Mouse (Mus musculus): ENCODE results near the gene Yipf4.

Yipf4 gene

DNA sequence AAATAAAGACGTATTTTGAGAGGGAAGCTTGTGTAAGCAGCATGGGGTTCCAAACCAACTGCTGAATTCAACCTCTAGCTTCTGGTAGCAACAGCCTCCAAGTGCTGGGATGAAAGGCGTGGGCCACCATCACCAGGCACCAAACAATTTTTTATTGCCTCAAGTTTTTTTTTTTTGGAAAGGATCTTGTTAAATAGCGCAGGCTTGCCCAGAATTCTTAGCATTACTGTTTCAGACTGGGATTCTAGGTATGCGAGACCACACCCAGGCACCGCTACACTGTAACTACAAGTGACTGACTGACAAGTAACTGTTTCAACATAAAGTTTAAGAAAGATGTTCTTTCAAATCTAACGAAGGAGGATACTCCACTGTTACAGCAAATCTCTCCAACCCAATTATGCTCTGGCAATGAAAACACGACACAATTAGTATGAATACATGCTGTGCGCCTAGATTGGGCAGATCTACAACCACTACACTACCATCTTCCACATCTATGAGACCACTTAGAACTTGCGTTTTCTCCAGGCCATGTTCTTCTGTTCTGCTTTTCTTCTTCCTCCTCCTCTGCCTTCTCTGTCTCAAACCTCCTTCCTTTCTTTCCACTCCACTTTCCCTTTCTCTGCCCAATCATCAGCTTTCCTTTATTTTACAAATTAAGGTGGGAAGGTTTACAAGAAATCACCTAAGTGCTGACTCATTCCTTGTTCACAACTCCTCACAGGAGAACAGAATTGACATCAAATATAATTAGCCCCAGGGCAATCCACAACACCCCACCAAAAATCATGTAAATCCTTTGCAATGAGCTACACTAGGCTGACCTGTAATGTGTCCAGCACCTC, 37.7 kb downstream of the Yipf4 start:
- peak; percentile 13 for DNase-seq

DNA sequence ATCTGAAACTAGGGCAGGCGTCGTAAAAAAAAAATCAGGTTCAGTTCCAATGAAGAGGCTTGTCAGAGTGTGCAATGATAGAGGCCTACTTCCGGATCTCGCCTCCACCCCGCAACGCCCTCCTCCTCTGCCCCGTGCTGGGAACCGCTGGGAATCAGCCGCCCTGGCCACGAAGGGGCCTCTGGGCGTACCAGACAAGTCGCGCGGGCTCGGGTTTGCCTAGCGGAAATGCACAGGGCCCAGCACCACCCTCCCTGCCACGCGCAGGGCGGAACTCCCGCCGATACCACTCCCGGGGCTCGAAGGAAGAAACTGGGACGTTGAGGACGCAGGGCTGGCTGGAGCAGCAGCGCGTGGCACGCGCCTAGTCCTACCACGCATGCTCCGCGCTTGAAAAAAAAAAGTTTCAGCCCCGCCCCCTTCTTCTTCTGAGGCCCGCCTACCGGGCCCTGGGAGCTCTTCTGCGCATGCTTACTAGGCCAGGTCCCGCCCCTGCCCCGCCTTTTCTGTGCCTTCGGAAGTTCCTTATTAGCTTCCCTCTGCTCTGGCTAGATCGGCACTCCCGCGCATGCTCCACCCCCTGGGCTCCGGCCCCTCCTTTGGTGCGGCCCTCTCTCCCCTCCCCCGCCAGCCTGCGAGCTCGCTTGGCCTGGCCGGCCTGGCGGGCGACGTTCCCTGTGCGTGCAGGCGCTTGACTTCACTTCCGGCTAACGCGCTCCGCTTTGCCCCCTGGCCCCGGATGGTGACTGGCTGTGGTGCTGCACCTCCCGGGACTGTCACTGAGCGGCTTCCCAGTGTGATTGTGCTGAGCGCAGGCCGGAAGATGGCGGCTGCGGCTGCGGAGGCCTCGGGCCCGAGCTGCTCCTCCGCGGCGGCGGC, 38.7 kb downstream of the Yipf4 start, which contains the start of gene Birc6:
TSS of gene Birc6 (plus strand) at position 567 of the 879 bp plus-strand sequence.
- peak; percentile 100 for DNase-seq

- peak; percentile 58 for DNase-seq
Measured at GRCm38 (mm10) chr17:74528648-74529532, 39.6 kb downstream of the Yipf4 start.

DNA sequence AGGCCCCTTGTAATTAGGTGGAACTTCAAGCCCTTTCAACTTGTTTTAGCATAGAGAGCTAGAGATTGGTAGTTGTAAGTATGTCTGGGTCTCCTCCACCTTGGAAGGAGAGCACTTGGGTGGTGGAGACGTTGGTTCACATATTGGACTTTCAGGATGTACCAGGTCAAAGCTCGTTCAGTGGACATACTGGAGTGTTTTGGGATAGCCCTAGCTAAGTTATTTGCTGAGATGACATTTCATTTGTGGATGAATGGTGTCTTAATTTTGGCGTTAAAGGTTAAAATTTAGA, 40.2 kb downstream of the Yipf4 start:
- DNase-seq = peak; percentile 12

- DNase-seq = no peak
Measured at GRCm38 (mm10) chr17:74534971-74535370, 45.7 kb downstream of the Yipf4 start.

GRCm38 (mm10) chr17:74537526-74537925, 48.2 kb downstream of the Yipf4 start:
- no peak for DNase-seq

DNA sequence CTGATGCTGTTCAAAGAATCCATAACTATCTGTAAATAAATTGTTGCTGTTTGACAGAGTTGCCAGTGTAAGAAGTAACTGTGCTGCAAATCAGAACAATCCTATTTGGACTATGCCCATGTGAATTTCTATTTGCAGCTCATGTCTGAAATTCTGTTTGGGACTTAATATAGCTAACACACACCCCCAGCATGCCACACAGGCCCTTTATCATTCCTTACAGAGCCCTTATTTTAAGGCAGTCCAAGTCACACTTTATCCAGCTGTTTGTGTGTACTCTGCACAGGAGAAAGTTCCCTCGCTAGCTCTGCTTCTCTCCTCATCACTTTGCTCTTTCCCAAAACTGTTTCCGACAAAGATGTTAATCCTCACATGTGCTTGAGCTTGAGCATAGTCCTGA, 54.3 kb downstream of the Yipf4 start:
- no peak for DNase-seq
